Mouse (Mus musculus) B cell, adult 62 days (primary cell): ENCODE measurements around the gene Itga2b. TPM values are rescaled to one million over a fixed set of nuclear protein-coding genes. Genes with fewer than 3 reads are reported as not detected.

Experiments used
- total RNA-seq: library from RNA; stranded (reverse); gene quantifications from 4 replicates; pipeline ENCODE4 v1.2.4, GENCODE M21; 2023

The Itga2b gene
- 5.6 to 9.9 TPM (median 8.8 TPM) in 4 replicates for total RNA-seq

DNA sequence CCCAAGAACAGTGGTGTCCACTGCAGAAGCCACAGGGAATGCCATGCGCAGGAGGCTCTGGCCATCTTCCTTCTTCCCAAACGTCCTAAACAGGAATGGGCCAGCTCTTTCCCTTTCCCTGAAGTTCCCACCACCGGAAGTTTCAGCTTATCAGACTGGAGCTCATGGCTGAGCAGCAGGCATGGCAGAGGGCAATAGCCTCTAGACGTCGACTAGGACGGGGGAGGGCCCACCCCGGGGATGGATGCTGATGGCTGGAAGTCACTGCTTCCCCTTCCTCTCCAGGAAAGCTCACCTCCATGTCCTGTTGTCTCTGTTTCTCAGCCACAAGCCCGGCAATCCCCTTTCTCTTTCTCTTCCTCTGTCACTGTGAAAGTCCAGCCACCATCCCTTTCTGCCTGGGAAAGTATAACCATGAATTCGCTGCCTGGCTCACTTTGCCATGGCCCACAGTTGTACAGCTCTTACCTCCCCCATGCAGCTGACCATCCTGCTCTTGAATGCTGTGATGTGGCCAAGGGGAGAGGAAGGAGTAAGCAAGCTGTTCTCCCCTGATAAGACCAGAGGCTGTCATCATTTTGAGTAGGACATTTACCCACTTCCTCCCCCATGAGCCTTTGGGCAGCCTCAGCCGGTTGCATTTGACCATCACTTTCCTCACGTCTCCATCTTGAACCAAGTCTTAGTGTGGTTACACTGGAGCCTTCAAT lies at the start of gene Itga2b:
Gene Itga2b (minus strand): TSS at position 475 of the 710 bp plus-strand sequence.

DNA sequence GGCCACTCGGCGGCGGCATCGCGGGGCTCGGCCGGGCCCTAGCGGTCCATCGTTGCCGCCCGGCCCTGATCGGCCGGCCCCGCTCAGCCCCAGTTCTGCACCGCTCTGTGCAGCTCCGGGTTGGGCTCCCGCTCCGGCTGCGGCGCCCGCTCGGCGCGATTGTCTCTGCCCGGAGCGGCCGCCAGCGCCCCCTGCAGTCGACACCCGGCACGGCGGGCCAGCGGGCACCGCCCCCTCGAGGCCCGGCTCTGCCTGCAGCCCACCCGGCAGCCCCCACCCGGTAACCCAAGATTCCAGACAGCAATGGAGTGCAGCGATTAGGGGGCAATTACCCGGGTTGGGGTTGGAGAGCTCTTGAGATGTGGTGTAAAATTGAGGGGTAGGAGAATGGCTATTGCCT lies 22.4 kb downstream of the Itga2b start, which contains the start of gene Fam171a2:
Gene Fam171a2 (minus strand): TSS at position 186 of the 400 bp plus-strand sequence.

DNA sequence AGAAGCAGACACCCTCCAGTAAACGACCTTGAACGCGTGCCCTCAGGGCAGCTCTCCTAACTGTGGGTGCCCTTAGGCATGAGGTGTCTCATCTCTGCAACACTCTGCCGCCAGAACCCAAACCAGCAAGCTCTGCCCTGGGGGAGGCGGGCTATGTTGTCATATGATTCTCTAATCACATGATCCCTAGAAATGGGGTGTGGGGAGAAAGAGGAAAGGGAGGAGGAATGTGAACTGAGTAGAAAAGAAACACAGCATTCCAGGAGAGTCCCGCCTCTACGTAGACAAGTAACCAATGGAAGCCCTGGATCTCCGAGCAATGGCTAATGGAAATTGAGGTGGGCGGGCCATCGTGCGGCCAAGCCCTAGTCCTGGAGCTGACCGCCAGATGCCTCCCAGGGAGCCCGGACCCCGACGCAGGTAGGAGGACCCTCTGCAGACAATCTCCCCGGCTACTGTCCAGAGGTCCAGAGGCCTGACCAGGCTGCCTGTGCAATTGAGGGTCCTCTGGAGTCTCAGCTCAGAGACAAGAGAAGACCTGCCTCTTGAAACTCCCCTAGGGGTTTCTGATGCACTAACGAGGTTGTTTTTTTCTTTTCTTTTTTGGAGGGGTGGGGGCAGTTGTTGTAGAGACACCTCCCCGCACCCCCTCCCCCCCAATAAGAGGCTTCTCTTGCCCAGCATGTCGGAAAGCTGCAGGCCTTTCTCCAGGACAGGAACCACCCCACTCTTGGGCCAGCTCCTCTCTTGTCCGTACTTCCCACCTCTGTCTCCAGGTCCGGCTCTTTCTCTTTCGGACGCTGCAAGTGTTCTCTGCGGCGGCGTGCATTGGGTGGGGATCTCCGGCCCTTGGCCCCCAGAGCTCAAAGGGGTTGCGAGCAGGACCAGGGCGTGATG lies 39.6 kb downstream of the Itga2b start, which contains the start of gene Grn:
Gene Grn (plus strand): TSS at position 195 of the 897 bp plus-strand sequence.

DNA sequence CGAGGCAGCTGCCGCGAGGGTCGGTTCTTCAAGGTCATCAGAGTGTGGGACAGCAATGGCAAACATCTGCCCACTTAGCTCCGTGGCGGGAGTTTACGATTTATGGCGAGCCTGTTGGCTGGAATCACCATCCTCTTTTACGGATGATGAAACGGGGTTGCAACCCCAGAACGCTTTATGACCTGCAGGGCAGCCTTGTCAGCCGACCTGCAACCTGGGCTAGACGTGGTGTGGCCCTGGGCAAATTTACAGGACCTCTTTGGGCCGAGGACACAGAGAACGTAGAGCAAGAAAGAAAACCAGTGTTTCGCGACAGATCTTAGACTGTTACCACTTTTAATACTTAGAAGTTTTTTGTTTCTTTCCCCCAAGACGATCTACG lies 62.1 kb downstream of the Itga2b start, which contains the start of gene Slc25a39:
Gene Slc25a39 (minus strand): TSS at position 113 of the 382 bp plus-strand sequence.

Other genes with a start within 250 kb of the Itga2b start
- 128 to 150 TPM (median 136 TPM) in 4 replicates for gene Hdac5, start 240.0 kb downstream of the Itga2b start, total RNA-seq
- gene BC030867, start 221.2 kb downstream of the Itga2b start, total RNA-seq = 1.0 to 2.7 TPM (median 1.7 TPM) in 4 replicates
- gene Asb16, start 201.4 kb downstream of the Itga2b start, total RNA-seq = not detected in 4 replicates
- gene Tmub2, start 185.2 kb downstream of the Itga2b start, total RNA-seq = 44.2 to 52.2 TPM (median 49.6 TPM) in 4 replicates
- 68.6 to 76.7 TPM (median 71.8 TPM) in 4 replicates for gene Atxn7l3, start 173.5 kb downstream of the Itga2b start, total RNA-seq
- 138 to 153 TPM (median 144 TPM) in 4 replicates for gene Ubtf, start 150.4 kb downstream of the Itga2b start, total RNA-seq
- gene Slc4a1, start 103.9 kb downstream of the Itga2b start, total RNA-seq = 0.69 TPM in 1 of 4 replicates, not detected in the others
- gene Rundc3a, start 76.7 kb downstream of the Itga2b start, total RNA-seq = 1.1 to 6.1 TPM (median 2.3 TPM) in 4 replicates
- 37.6 to 44.2 TPM (median 41.6 TPM) in 4 replicates for gene Slc25a39, start 62.2 kb downstream of the Itga2b start, total RNA-seq
- gene Grn, start 39.8 kb downstream of the Itga2b start, total RNA-seq = 58.2 to 73.6 TPM (median 69.4 TPM) in 4 replicates
- not detected in 4 replicates for gene Fam171a2, start 22.4 kb downstream of the Itga2b start, total RNA-seq
- gene Gpatch8, start 86.3 kb upstream of the Itga2b start, total RNA-seq = 53.5 to 60.5 TPM (median 55.3 TPM) in 4 replicates
- not detected in 4 replicates for gene Gm11627, start 109.3 kb upstream of the Itga2b start, total RNA-seq
- gene Fzd2, start 134.3 kb upstream of the Itga2b start, total RNA-seq = 0.16 TPM in 1 of 4 replicates, not detected in the others
- not detected in 4 replicates for gene Meioc, start 193.6 kb upstream of the Itga2b start, total RNA-seq
- gene Ccdc43, start 227.7 kb upstream of the Itga2b start, total RNA-seq = 25.1 to 37.5 TPM (median 30.4 TPM) in 4 replicates